Mouse (Mus musculus) left cerebral cortex, adult 11 months (tissue): Measurements from ENCODE around the gene Dnajb1.
A peak's percentile ranks its signal among the peaks of the same experiment; 100 is the strongest.

Experiments
- DNase-seq: peaks from one replicate; pipeline ENCODE4 v3.0.0; 2022; ENCODE audit warnings: low spot score

Dnajb1 gene

GRCm38 (mm10) chr8:83611921-83612320 lies 3.9 kb downstream of the Dnajb1 start:
- no peak for DNase-seq

GRCm38 (mm10) chr8:83613695-83614094 lies 5.7 kb downstream of the Dnajb1 start:
- no peak for DNase-seq

DNA sequence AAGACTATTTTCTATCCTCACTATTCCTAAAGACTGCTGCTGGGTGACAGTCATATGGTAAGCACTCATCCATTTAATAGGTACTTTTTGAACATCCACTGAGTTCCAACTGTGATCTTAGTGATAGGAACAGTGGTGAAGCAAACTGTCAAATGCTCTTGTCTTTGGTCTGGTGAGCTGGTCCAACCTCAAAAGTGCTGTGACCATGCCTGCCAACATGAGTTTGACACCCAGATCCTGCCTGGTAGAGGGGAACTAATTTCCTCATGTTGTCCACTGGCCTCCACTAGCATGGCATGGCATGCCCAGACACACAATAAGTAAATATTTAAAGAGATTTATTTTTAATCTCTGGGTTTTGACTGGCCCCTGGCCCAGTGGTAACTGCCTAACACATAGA lies 8.6 kb downstream of the Dnajb1 start:
- DNase-seq = no peak

GRCm38 (mm10) chr8:83617111-83617510 lies 9.1 kb downstream of the Dnajb1 start:
- DNase-seq = no peak

- DNase-seq = no peak
These were observed 10.6 kb downstream of the Dnajb1 start for GRCm38 (mm10) chr8:83618566-83618965.

- DNase-seq = no peak
These were observed 11.7 kb downstream of the Dnajb1 start for GRCm38 (mm10) chr8:83619568-83620285.

DNA sequence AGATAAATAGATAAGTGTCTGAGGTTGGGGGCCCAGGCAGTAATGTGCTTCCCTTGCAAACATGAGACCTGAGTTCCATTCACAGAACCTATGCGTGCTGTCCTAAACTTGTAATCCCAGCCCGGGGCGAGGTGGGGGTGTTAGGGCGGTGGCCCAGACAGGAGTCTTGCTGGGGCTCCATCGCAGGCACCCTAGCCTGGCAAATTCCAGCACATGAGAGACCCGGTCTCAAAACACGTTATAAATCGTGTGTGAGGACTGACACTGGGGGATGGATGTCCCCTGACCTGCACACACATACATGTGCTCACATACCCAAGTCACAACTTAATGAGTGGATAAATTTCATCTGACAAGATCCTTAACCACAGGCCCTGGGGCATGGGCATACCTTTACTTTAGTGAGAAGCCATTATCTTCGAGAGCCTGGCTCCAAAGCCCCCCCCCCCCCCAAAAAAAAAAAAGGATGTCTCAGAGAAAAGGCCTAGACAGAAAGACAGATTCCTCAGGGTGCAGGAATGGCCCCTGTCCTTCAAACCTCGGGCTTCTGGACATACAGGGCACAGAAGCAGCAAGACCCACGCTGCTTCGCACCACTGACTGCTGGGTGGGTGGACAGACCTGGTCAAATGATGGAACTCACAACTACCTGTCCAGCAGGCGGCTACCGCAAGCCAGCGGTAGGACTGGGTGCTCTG lies 13.8 kb downstream of the Dnajb1 start:
- no peak for DNase-seq

GRCm38 (mm10) chr8:83622389-83622989 lies 14.5 kb downstream of the Dnajb1 start:
- peak; percentile 82 for DNase-seq

GRCm38 (mm10) chr8:83623549-83623948 lies 15.6 kb downstream of the Dnajb1 start:
- no peak for DNase-seq

- no peak for DNase-seq
These were observed 16.7 kb downstream of the Dnajb1 start for GRCm38 (mm10) chr8:83624739-83625138.

DNA sequence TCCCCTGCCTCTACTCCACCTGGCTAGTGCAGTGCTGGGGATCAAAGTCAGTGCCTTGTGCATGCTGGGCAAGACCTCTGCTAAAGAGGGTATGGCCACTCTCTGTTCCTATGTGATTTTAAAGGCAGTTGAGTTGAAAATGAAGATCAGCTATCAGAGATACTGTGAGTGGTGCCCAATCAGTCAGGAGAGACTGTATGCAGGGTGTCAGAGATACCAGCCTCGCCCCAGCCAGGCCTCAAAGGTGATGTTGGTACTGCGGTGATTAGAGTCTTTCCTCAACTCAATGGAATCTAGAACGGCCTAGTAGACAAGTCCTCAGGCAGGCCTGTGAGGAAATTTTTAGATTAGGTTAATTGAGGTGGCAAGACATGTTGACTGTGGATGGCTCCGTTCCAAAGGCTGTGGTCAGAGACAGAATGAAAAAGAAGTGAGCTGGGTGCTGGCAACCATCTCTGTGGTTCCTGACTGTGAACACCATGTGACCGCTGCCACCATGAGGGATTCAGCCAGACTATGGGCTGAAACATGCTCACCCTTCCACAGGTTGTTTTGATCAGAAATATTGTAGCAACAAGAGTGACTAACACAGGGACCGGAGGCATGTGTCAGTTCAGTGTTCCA lies 17.8 kb downstream of the Dnajb1 start:
- no peak for DNase-seq

DNA sequence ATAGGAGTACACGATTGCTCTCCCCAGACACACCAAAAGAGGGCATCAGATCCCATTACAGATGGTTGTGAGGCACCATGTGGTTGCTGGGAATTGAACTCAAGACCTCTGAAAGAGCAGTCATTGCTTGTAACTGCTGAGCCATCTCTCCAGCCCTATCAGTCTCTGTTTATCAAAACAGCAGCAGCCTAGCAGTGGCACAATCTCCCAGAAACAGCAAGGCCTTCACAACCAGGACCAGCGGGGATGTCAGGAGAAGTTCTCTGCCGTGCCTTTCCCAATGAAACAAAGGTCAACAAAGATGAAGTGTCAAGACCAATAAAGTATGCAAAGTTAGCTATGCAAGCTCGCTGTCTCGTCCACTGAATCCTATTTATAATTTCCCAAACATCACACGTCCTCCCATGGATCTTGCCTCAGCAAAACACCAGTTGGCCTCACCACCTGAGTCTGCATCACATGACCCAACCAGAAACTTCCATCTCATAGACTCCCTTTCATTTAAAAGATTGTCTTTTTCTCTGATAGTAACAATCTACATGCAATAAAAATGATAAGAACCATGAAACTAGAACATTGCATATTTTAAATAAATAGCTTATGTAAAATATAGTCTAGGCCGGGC lies 24.2 kb downstream of the Dnajb1 start:
- no peak for DNase-seq

- DNase-seq = no peak
These were observed 30.9 kb downstream of the Dnajb1 start for GRCm38 (mm10) chr8:83638856-83639255.

DNA sequence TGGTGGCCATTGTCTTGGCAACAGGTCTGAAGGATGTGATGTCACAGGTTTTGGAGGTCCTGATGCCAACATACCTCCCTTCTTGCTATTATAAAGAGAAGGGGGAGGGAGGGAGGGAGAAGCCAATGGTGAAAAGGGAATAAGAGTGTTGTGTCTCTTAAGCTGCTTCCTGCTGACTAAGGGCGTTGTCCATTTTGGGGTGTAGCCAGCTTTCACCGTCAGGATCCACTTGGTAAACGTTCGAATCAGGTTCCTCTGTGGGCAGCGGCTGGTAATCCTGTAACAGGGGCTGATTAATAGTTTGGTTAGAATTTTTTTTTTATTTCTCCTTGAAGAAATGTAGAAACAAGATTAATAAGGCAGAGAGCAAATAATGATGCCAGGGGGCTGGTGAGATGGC lies 31.7 kb downstream of the Dnajb1 start:
- no peak for DNase-seq

- DNase-seq = no peak
These were observed 39.5 kb downstream of the Dnajb1 start for GRCm38 (mm10) chr8:83647511-83647910.

- no peak for DNase-seq
These were observed 40.0 kb downstream of the Dnajb1 start for GRCm38 (mm10) chr8:83648031-83648430.

DNA sequence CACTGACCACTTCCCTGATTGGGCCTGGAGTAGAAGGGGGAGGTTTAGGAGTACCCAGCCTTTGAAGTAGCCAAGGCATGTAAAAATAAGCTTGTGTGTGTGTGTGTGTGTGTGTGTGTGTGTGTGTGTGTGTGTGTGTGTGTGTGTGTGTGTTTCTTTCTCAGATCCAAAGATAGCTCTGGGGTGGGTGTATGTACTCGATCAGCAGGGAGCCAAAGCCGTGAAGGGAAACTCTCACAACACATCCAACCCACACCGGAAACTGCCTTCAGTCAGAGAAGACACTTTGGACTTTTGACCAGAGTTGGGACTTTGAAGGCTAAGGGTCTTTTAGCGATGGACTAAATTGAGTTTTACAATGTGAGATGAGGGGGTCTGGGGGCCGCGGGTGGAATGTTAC lies 41.7 kb downstream of the Dnajb1 start:
- DNase-seq = no peak

- DNase-seq = peak; percentile 94
These were observed 44.2 kb downstream of the Dnajb1 start, which contains the start of gene Gipc1 for GRCm38 (mm10) chr8:83652030-83652743. Gene Gipc1 (plus strand): TSS chr8:83652677.

- no peak for DNase-seq
These were observed 45.0 kb downstream of the Dnajb1 start for GRCm38 (mm10) chr8:83652744-83653661.

DNA sequence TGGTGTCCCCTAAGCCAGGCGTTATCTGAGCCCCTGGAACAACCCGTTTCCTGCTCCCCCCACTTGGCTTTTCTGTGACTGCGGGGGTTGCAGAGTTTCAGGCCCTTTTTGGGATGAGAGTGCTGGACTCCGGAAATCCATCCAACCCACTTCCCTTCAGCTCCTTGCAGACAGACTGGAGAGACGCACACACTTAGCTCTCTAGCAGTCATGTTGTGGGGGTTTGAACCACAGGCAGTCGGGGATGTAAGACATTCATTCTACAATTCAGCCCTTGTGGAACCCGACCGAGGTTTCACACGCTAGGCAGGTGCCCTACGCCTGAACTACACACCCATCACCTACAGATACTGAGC lies 45.6 kb downstream of the Dnajb1 start:
- DNase-seq = no peak

GRCm38 (mm10) chr8:83654725-83655124 lies 46.7 kb downstream of the Dnajb1 start:
- DNase-seq = no peak
